Mouse (Mus musculus): ENCODE results near the gene Gm3448.
"Not testable (repeated sequence)": the region's sequence is repeated elsewhere in the genome, so short reads cannot be mapped to it uniquely, and the experiment has no call there.

The Gm3448 gene

GRCm38 (mm10) chr17:15041175-15041729 lies at the start of gene Gm3448, which contains the start of the genes Ermard and Tcte3:
Gm3448 (minus strand) TSS chr17:15041537.
Ermard (plus strand) TSS chr17:15041208.
Tcte3 (minus strand) TSS chr17:15041488.
- peak; percentile 31 for DNase-seq

DNA sequence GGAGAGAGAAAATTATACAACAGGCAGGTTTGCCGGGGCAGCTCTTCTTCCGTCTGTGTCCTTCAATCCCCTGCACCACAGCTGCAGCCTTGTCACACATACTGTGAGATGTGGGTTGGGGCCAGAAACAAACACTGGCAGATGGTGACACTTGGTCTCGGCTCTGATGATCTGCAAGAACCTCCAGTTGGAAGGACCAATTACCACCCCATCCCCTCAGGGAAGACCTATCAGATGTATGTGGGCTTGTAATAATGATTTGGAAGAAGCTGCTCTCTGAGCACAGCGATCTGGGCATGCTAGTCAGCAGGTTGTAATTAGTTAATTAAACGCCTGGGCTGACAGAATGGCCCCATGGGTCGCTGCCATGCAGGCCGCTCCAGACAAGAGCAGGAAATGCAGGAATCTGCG lies 47.3 kb upstream of the Gm3448 start:
- DNase-seq, result no peak

DNA sequence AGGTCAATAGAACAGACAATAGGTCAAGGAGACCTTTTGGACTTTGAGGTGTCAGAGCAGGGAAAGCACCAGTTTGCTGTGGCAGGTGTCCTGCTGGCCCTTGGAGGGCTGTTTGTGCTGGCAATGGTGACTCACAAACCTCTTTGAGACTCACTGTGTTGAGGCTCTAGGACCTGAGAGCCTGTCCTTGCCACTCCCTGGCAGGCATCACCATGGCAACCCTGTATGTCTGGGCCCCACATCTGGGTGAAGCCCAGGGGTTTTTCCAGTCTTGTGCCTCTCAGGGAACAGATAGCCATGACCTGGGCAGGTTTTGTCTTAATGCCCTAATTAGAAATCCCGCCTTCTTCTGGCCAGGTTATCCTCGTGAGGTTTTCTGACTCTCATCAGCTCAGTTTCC lies 46.8 kb upstream of the Gm3448 start:
- DNase-seq, result no peak

- no peak for DNase-seq
Measured at GRCm38 (mm10) chr17:15085006-15085405, 43.7 kb upstream of the Gm3448 start.

DNA sequence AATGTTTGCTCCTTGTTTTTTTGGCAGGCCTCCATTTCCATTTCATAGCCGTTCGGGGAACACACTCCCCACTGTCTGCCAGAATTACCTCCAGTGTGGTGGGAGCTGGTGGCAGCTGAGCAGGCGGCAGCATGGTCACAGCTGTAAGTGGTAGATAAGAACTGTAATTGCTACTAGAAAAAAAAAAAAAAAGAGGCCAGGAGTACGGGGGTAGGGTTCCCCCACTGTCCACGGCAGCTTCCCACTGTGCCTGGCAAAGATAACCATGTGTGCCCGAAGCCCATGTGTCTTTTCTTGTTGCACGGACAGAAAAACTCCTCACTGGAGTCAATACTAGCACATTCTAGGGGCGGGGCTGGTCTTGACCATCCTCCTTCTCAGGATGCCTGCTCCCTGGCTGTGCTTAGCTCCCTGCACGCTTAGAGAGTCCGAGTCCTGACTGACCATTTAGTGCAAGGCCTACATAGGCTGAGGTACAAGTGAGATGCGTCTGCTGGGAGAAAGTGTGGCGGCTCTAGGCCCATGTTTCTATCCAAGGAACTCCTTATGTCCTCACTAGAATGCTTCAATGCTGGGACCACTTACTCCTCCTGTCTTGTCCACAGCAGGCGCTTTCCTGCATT lies 43.0 kb upstream of the Gm3448 start:
- no peak for DNase-seq

GRCm38 (mm10) chr17:15077536-15077935 lies 36.2 kb upstream of the Gm3448 start:
- no peak for DNase-seq

- peak; percentile 53 for DNase-seq
Measured at GRCm38 (mm10) chr17:15075033-15075432, 33.7 kb upstream of the Gm3448 start.

- DNase-seq, result no peak
Measured at GRCm38 (mm10) chr17:15072211-15072610, 30.9 kb upstream of the Gm3448 start.

- DNase-seq, result peak; percentile 34
Measured at GRCm38 (mm10) chr17:15069124-15069523, 27.8 kb upstream of the Gm3448 start.

- DNase-seq, result peak; percentile 72
Measured at GRCm38 (mm10) chr17:15068040-15068792, 26.9 kb upstream of the Gm3448 start.

- peak; percentile 46 for DNase-seq
Measured at GRCm38 (mm10) chr17:15066911-15067310, 25.6 kb upstream of the Gm3448 start.

DNA sequence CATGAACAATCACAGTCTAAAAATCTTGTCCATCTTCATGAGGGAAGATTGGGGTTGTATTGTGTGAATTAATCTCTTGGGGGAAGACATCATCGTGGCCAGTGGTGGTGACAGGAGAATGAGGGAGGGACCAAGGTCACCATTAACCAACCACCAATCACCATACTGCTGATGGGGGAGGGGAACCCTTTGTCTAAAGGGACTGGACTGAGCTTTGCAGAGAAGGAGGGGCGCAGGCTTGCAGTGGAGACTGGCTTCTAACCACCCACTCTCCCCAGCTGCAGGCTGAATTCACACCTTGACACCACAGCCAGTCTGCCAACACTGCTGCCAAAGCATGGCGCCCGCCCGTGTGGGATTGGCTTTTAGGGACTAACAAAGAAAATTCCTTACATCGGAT lies 24.7 kb upstream of the Gm3448 start:
- no peak for DNase-seq

GRCm38 (mm10) chr17:15065391-15066024 lies 24.2 kb upstream of the Gm3448 start:
- DNase-seq, result peak; percentile 71

GRCm38 (mm10) chr17:15060356-15060755 lies 19.0 kb upstream of the Gm3448 start:
- DNase-seq, result no peak

DNA sequence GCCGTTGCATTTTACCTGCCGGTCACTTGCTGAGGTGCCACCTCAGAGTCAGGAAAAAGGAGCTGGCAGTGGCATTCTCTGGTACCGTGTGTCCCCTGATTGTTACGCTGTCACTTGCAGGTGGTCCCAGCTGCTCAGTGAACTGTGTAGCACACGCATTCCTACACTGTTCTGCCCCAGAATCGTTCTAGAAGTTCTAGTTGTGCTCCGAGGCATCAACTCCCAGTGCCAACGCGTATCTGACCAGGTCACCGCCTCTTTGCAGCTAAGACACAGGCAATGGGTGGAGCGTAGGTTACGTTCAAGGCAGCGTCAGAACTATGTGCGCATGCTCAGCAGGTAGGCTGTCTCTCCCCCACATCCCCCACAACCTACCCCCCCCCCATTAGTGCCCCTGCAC lies 18.3 kb upstream of the Gm3448 start:
- no peak for DNase-seq

GRCm38 (mm10) chr17:15058161-15058591 lies 16.8 kb upstream of the Gm3448 start:
- DNase-seq, result no peak

GRCm38 (mm10) chr17:15055925-15056324 lies 14.6 kb upstream of the Gm3448 start:
- no peak for DNase-seq

- DNase-seq, result not testable (repeated sequence)
Measured at GRCm38 (mm10) chr17:15053829-15054200, 12.5 kb upstream of the Gm3448 start.

GRCm38 (mm10) chr17:15053183-15053828 lies 12.0 kb upstream of the Gm3448 start:
- DNase-seq, result not testable (repeated sequence)

- not testable (repeated sequence) for DNase-seq
Measured at GRCm38 (mm10) chr17:15052766-15053165, 11.4 kb upstream of the Gm3448 start.

DNA sequence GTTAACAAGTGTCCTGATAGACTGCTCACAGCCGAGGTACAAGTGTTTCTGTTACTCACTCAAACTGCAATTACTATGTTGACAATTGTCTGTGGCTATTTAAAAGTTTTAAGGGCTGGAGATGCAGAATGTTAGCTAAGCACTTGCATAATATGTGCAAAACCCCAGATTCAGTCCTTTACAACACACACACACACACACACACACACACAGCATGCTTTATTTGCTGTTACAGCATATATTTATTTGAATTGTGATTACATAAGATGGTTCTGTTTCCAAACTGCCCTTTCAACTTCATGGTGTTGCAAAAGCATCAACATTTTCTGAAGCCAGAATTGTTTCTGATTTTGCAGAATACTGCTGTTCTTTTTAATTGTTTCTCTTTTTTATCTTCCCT lies 9.0 kb upstream of the Gm3448 start:
- DNase-seq, result not testable (repeated sequence)

- DNase-seq, result not testable (repeated sequence)
Measured at GRCm38 (mm10) chr17:15040455-15040854, 882 bp downstream of the Gm3448 start.

GRCm38 (mm10) chr17:15031414-15031813 lies 9.9 kb downstream of the Gm3448 start:
- DNase-seq, result not testable (repeated sequence)

Data from kidney, adult 9 months (tissue).